Mouse (Mus musculus) myocyte (in vitro differentiated cells): Measurements from ENCODE around the gene Ttc39b. TPM values are rescaled to one million over a fixed set of nuclear protein-coding genes. Genes with fewer than 3 reads are reported as not detected.

Experiments
- H3K27me3 ChIP-seq: one replicate; pipeline ENCODE4 v1.6.1; 2011; ENCODE audit not compliant: control insufficient read depth, insufficient read depth, insufficient read length
- H3K36me3 ChIP-seq: one replicate; pipeline ENCODE4 v1.6.1; 2011; ENCODE audit not compliant: control insufficient read depth, insufficient read depth
- H3K4me2 ChIP-seq: one replicate; pipeline ENCODE4 v1.6.1; 2011; ENCODE audit warnings: low read depth, control low read depth
- H3K4me3 ChIP-seq: one replicate; pipeline ENCODE4 v1.5.1; 2011; ENCODE audit warnings: mild to moderate bottlenecking, control low read depth, moderate library complexity
- H3K79me2 ChIP-seq: one replicate; pipeline ENCODE4 v1.6.1; 2011; ENCODE audit not compliant: control insufficient read depth, insufficient read depth
- H3ac ChIP-seq: one replicate; pipeline ENCODE4 v1.6.1; 2011; ENCODE audit not compliant: control insufficient read depth, insufficient read length
- CEBPB ChIP-seq: IDR thresholded peaks from 2 replicates; pipeline ENCODE4 v1.6.1; 2011; ENCODE audit warnings: mild to moderate bottlenecking, moderate library complexity; ENCODE audit not compliant: poor library complexity, insufficient read depth, severe bottlenecking
- E2F4 ChIP-seq: IDR thresholded peaks from one replicate; pipeline ENCODE4 v1.6.1; 2011; ENCODE audit warnings: mild to moderate bottlenecking, control low read depth, moderate library complexity; ENCODE audit not compliant: insufficient read depth
- MAX ChIP-seq: IDR thresholded peaks from one replicate; pipeline ENCODE4 v1.6.1; 2011; ENCODE audit warnings: low read depth, mild to moderate bottlenecking, control low read depth
- MYOD1 ChIP-seq, 3 experiments: IDR thresholded peaks; one replicate each; pipeline ENCODE4 v1.6.1; 2011; ENCODE audit warnings: control low read depth in 2 of 3, low read depth in 2 of 3, mild to moderate bottlenecking in 2 of 3, moderate library complexity in 1 of 3; ENCODE audit not compliant: insufficient read length in 2 of 3, control insufficient read depth in 1 of 3
- MYOG ChIP-seq, 3 experiments: IDR thresholded peaks; one replicate each; pipeline ENCODE4 v1.6.1; 2011; ENCODE audit warnings: control low read depth in 2 of 3, low read depth in 2 of 3, mild to moderate bottlenecking in 2 of 3; ENCODE audit not compliant: insufficient read length in 2 of 3, control insufficient read depth in 1 of 3, insufficient read depth in 1 of 3
- POLR2A ChIP-seq: IDR thresholded peaks from one replicate; pipeline ENCODE4 v1.6.1; 2011; ENCODE audit warnings: low read depth, mild to moderate bottlenecking, control low read depth, moderate library complexity; ENCODE audit not compliant: insufficient read length
- POLR2AphosphoS2 ChIP-seq: IDR thresholded peaks from one replicate; pipeline ENCODE4 v1.6.1; 2011; ENCODE audit warnings: low read depth, control low read depth; ENCODE audit not compliant: insufficient read length
- REST ChIP-seq: IDR thresholded peaks from one replicate; pipeline ENCODE4 v1.6.1; 2011; ENCODE audit warnings: mild to moderate bottlenecking, control low read depth, moderate library complexity; ENCODE audit not compliant: insufficient read depth, insufficient read length
- SRF ChIP-seq: IDR thresholded peaks from one replicate; pipeline ENCODE4 v1.6.1; 2011; ENCODE audit warnings: low read depth; ENCODE audit not compliant: control insufficient read depth, insufficient read length
- TCF12 ChIP-seq: IDR thresholded peaks from one replicate; pipeline ENCODE4 v1.6.1; 2011; ENCODE audit warnings: mild to moderate bottlenecking, control low read depth; ENCODE audit not compliant: poor library complexity, insufficient read depth, severe bottlenecking
- TCF3 ChIP-seq: IDR thresholded peaks from one replicate; pipeline ENCODE4 v1.6.1; 2011; ENCODE audit warnings: low read depth, control low read depth; ENCODE audit not compliant: insufficient read length
- USF1 ChIP-seq: IDR thresholded peaks from one replicate; pipeline ENCODE4 v1.6.1; 2011; ENCODE audit warnings: low read depth, mild to moderate bottlenecking, control low read depth, moderate library complexity
- polyA plus RNA-seq: library from polyadenylated mRNA; unstranded; fragments of >200 nt; fragmentation: generic; extraction: Trizol; gene quantifications from one replicate; pipeline ENCODE4 v1.2.1, GENCODE M21; 2012; ENCODE audit warnings: missing spikeins

Ttc39b gene
- polyA plus RNA-seq, 1 experiment, result 19.3 TPM

DNA sequence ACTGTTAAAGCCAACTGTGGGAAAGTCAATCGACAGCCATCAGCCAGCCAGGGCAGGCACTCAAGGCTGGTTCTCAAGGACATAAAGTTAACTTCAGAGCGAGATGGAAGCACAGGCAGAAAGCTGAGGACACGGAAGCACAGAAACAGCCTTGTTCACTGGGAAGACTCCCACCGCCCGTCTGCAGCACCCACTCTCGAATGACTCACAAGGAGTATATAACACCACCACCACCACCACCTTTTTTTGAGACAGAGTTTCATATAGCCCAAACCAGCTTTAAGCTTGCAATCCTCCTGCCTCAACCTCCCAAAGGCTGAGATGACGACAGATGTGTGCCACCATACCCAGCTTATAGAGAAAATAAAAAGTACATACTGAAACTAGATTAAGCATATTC, 44.8 kb downstream of the Ttc39b start:
- TF ChIP-seq REST (no peak), TCF12 (no peak)
- H3ac ChIP-seq, result no peak overlapping the region
- no peak overlapping the region for H3K4me3 ChIP-seq
- H3K79me2 ChIP-seq, result peaks cover 88% of the 10 kb centered on the region
- H3K27me3 ChIP-seq, result no peaks in the 10 kb centered on the region
- H3K36me3 ChIP-seq, result no peaks in the 10 kb centered on the region
- no peak overlapping the region for H3K4me2 ChIP-seq

DNA sequence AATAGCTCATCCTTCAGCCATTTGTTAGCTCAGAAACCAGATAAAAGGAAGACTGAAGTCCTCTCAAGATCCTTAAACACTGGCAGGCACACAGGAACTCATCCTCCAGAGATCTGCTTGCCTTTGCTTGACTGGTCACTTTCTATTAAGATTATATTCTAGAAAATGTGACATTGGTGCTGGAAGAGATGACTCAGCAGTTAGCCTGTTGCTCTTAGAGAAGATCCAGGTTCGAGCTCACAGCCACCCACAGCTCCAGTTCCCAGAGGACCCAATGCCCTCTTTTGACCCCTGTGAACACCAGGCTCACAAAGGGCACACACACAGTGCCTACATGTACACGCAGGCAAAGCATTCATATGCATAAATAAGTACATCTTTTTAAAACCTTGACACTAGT, 49.8 kb downstream of the Ttc39b start:
- Histone ChIP-seq H3K4me3 (no peak overlapping the region), H3ac (no peak overlapping the region), H3K27me3 (no peaks in the 10 kb centered on the region), H3K36me3 (no peaks in the 10 kb centered on the region), H3K79me2 (peaks cover 77% of the 10 kb centered on the region), H3K4me2 (no peak overlapping the region)
- no peak for TF ChIP-seq TCF3
- no peak for TF ChIP-seq SRF
- no peak for TF ChIP-seq E2F4
- no peak for TF ChIP-seq POLR2A
- no peak for TF ChIP-seq POLR2AphosphoS2
- no peak for TF ChIP-seq MYOD1 (IDR thresholded peaks at IDR 0.05; ENCODE audit: control insufficient read depth in 1 of 3, insufficient read length in 2 of 3, low read depth in 2 of 3)
- TF ChIP-seq REST, result no peak
- no peak for TF ChIP-seq USF1
- TF ChIP-seq MAX, result no peak
- no peak for TF ChIP-seq TCF12
- no peak for TF ChIP-seq CEBPB
- TF ChIP-seq MYOG (IDR thresholded peaks at IDR 0.05; ENCODE audit: control insufficient read depth in 1 of 3, insufficient read depth in 1 of 3, insufficient read length in 2 of 3, low read depth in 2 of 3), result no peak

DNA sequence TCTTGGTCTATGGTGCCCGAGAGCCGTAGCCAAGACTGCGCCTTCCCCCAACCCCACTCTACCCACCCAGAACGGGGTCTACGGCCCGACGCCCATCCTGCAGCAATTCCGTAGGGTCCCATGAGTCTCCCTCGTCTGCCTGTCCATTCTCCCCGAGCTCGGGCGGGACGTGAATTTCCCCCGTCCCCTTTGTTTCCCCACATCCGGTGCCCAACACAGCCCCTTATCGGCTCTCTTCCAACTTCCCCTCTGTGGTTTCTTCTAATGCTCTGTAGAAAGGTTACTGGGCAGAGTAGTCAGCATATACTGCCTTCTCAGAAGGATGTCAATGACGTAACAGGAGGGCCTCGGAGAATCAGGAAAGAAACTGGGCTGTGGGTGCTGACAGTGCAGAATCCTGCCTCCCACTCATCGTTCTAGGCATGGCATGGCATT, 50.4 kb downstream of the Ttc39b start:
- Histone ChIP-seq H3K4me2 (no peak overlapping the region), H3K36me3 (no peaks in the 10 kb centered on the region), H3K27me3 (no peaks in the 10 kb centered on the region), H3ac (no peak overlapping the region), H3K79me2 (peaks cover 75% of the 10 kb centered on the region), H3K4me3 (no peak overlapping the region)
- no peak for TF ChIP-seq CEBPB
- TF ChIP-seq MYOG (IDR thresholded peaks at IDR 0.05; ENCODE audit: control insufficient read depth in 1 of 3, insufficient read depth in 1 of 3, insufficient read length in 2 of 3, low read depth in 2 of 3), result no peak
- no peak for TF ChIP-seq POLR2AphosphoS2
- no peak for TF ChIP-seq TCF12
- TF ChIP-seq SRF, result no peak
- no peak for TF ChIP-seq MYOD1 (IDR thresholded peaks at IDR 0.05; ENCODE audit: control insufficient read depth in 1 of 3, insufficient read length in 2 of 3, low read depth in 2 of 3)
- TF ChIP-seq REST, result no peak
- TF ChIP-seq TCF3, result no peak
- TF ChIP-seq MAX, result no peak
- TF ChIP-seq USF1, result no peak
- no peak for TF ChIP-seq POLR2A
- TF ChIP-seq E2F4, result no peak

DNA sequence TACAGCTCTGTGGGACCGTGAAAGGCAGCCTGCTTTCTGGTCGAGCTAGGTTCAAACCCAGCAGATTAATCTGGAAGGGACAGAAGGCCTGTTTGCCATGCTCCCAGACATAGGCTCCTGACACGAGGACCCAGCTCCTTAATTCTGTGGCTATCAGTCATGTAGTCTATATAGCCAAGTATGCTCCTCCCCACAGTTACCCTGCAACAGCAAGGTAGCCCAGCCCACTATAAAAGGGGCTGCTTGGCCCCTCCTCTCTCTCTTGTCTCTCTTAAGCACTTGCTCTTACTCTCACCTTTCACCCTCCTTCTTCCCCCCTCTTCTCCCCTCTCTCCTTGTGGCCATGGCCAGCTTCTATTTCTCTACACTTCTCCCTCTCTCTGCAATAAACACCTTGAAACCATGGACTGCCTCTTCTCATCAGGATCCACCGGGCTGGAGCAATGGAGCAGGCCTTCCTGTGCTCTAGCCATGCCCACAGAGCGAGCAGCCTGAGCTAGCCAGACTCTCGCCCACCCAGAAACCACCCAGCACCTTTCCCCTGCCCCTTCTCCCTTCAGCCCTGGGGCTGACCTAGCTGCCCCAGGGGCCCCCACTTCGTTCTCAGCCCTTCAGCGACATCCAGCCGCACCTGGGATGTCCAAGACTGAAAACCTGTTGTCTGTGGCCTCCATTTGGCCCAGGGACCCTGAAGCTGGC, 51.0 kb downstream of the Ttc39b start:
- H3K4me3 ChIP-seq, result no peak overlapping the region
- no peaks in the 10 kb centered on the region for H3K36me3 ChIP-seq
- no peak overlapping the region for H3K4me2 ChIP-seq
- no peaks in the 10 kb centered on the region for H3K27me3 ChIP-seq
- no peak for TF ChIP-seq E2F4
- TF ChIP-seq CEBPB, result no peak
- TF ChIP-seq REST, result no peak
- TF ChIP-seq MYOD1 (IDR thresholded peaks at IDR 0.05; ENCODE audit: control insufficient read depth in 1 of 3, insufficient read length in 2 of 3, low read depth in 2 of 3), result no peak
- no peak for TF ChIP-seq TCF12
- peaks cover 73% of the 10 kb centered on the region for H3K79me2 ChIP-seq
- H3ac ChIP-seq, result no peak overlapping the region

DNA sequence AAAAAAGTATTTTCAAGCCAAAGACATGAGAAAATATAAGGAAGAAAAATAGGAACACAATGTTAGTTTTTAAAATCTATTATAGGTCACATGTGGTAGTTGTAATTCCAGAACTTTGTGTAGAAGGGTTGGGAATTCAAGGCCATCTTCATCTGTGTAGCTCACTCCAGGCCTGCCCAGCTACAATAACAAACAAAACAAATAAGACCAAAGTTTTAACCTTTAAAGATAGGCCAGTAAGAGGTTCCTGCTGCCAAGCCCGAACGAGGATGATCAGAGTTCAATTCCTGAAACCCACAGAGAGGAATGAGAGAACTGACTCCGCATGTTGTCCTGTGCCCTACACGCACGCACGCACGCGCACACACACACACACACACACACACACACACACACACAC, 53.6 kb downstream of the Ttc39b start:
- Histone ChIP-seq H3K79me2 (peaks cover 59% of the 10 kb centered on the region), H3K36me3 (no peaks in the 10 kb centered on the region), H3K27me3 (no peaks in the 10 kb centered on the region), H3K4me3 (no peak overlapping the region), H3ac (no peak overlapping the region), H3K4me2 (no peak overlapping the region)
- TF ChIP-seq POLR2AphosphoS2, result no peak
- no peak for TF ChIP-seq SRF
- TF ChIP-seq REST, result no peak
- TF ChIP-seq POLR2A, result no peak
- TF ChIP-seq TCF3, result no peak
- TF ChIP-seq TCF12, result no peak
- no peak for TF ChIP-seq MAX
- no peak for TF ChIP-seq USF1
- TF ChIP-seq MYOG (IDR thresholded peaks at IDR 0.05; ENCODE audit: control insufficient read depth in 1 of 3, insufficient read depth in 1 of 3, insufficient read length in 2 of 3, low read depth in 2 of 3), result no peak
- no peak for TF ChIP-seq MYOD1 (IDR thresholded peaks at IDR 0.05; ENCODE audit: control insufficient read depth in 1 of 3, insufficient read length in 2 of 3, low read depth in 2 of 3)
- TF ChIP-seq CEBPB, result no peak
- no peak for TF ChIP-seq E2F4
